Mouse (Mus musculus) cortical plate, adult 2 months (tissue): Measurements from ENCODE around the gene Vmn2r103.

Source experiments
- CTCF ChIP-seq: fragments of 200-500 bp; IDR thresholded peaks from 2 replicates; pipeline ENCODE4 v1.5.1; 2011; ENCODE audit warnings: mild to moderate bottlenecking, control low read depth, low read length; ENCODE audit not compliant: insufficient read depth; ENCODE audit errors: extremely low read depth
- POLR2A ChIP-seq: fragments of 200-500 bp; IDR thresholded peaks from 2 replicates; pipeline ENCODE4 v1.6.1; 2011; ENCODE audit warnings: mild to moderate bottlenecking, low read length, control low read depth; ENCODE audit not compliant: insufficient read depth; ENCODE audit errors: extremely low read depth

GRCm38 (mm10) chr17:19773063-19773462 is at the start of gene Vmn2r103:
- TF ChIP-seq CTCF (no peak), POLR2A (no peak)
